Mouse (Mus musculus) lung, postnatal 0 days (tissue): ENCODE results near the gene Rph3a. TPM values are rescaled to one million over a fixed set of nuclear protein-coding genes. Genes with fewer than 3 reads are reported as not detected.
"Not testable (repeated sequence)": the region's sequence is repeated elsewhere in the genome, so short reads cannot be mapped to it uniquely, and the experiment has no call there.

Experiments used
- ATAC-seq: fragments of 200-750 bp; cut with Nextera tagmentation; 2 replicates; pipeline ENCODE4 v1.8.0; 2017; ENCODE audit warnings: moderate library complexity
- DNase-seq: peaks from one replicate; pipeline ENCODE4 v3.0.0-alpha.2; 2016; ENCODE audit warnings: low spot score
- H3K27ac ChIP-seq: fragments of 300-500 bp; sonication (generic); 2 replicates; pipeline ENCODE4 v1.5.1; 2014; ENCODE audit warnings: antibody characterized with exemption, mild to moderate bottlenecking, low read length, mixed read lengths
- H3K27me3 ChIP-seq: fragments of 300-500 bp; sonication (generic); replicated peaks from 2 replicates; pipeline ENCODE4 v1.6.1; 2014; ENCODE audit warnings: low read length, mixed read lengths; ENCODE audit not compliant: insufficient read depth
- H3K36me3 ChIP-seq: fragments of 300-500 bp; sonication (generic); 2 replicates; pipeline ENCODE4 v1.6.1; 2014; ENCODE audit warnings: low read length, mixed read lengths; ENCODE audit not compliant: insufficient read depth
- H3K4me1 ChIP-seq: fragments of 300-500 bp; sonication (generic); 2 replicates; pipeline ENCODE4 v1.6.1; 2014; ENCODE audit warnings: antibody characterized with exemption, low read depth, low read length, mixed read lengths; ENCODE audit not compliant: insufficient read depth
- H3K4me2 ChIP-seq: fragments of 300-500 bp; sonication (generic); replicated peaks from 2 replicates; pipeline ENCODE4 v1.6.1; 2014; ENCODE audit warnings: low read depth, mild to moderate bottlenecking, low read length, moderate library complexity, mixed read lengths
- H3K4me3 ChIP-seq: fragments of 300-500 bp; sonication (generic); 2 replicates; pipeline ENCODE4 v1.5.1; 2014; ENCODE audit warnings: low read depth, low read length
- H3K9ac ChIP-seq: fragments of 300-500 bp; sonication (generic); replicated peaks from 2 replicates; pipeline ENCODE4 v1.6.1; 2014; ENCODE audit warnings: low read depth, mild to moderate bottlenecking
- H3K9me3 ChIP-seq: fragments of 300-500 bp; sonication (generic); 2 replicates; pipeline ENCODE4 v1.6.1; 2016; ENCODE audit warnings: low read length, mixed read lengths
- CTCF ChIP-seq: IDR thresholded peaks from 2 replicates; pipeline ENCODE4 v1.5.1; 2016; ENCODE audit warnings: antibody characterized with exemption, mild to moderate bottlenecking
- EP300 ChIP-seq: IDR thresholded peaks from 2 replicates; pipeline ENCODE4 v1.6.1; 2016; ENCODE audit warnings: antibody characterized with exemption, mild to moderate bottlenecking, control low read depth
- WGBS: fragments of 180-500 bp; shearing (Covaris S2); extraction: QIAGEN DNeasy Blood & Tissue Kit; methylation state at CpG from one replicate; pipeline ENCODE4 v1.1.7; 2014; 5-methylcytosine and 5-hydroxymethylcytosine counted together
- polyA plus RNA-seq: library from polyadenylated mRNA; unstranded; fragments of >200 nt; fragmentation: Nextera tagmentation; extraction: Ambion mirVana; gene quantifications from 2 replicates; pipeline ENCODE4 v1.2.1, GENCODE M21; 2015

The Rph3a gene
- polyA plus RNA-seq, 1 experiment from 2014 or later, result not detected

- Histone ChIP-seq H3K4me1 (no peaks in the 10 kb centered on the region), H3K9me3 (no peaks in the 10 kb centered on the region), H3K4me3 (no peak overlapping the region), H3K27ac (no peak overlapping the region), H3K36me3 (no peaks in the 10 kb centered on the region), H3K4me2 (no peak overlapping the region), H3K27me3 (no peaks in the 10 kb centered on the region), H3K9ac (no peak overlapping the region)
- no peak for DNase-seq
- WGBS, result 48% methylated on average over 2 of the region's 2 CpGs
- no peak for ATAC-seq
- TF ChIP-seq EP300, result no peak
- no peak for TF ChIP-seq CTCF
These were observed 117.6 kb downstream of the Rph3a start for GRCm38 (mm10) chr5:120892243-120892660.

GRCm38 (mm10) chr5:120891566-120892242 is 118.2 kb downstream of the Rph3a start:
- not testable (repeated sequence) for H3K4me2 ChIP-seq, H3K4me3 ChIP-seq, ATAC-seq, H3K27ac ChIP-seq, H3K36me3 ChIP-seq, DNase-seq, H3K9ac ChIP-seq, H3K9me3 ChIP-seq, H3K4me1 ChIP-seq, H3K27me3 ChIP-seq
- WGBS, result 67% methylated on average over 2 of the region's 2 CpGs

GRCm38 (mm10) chr5:120890991-120891390 is 118.9 kb downstream of the Rph3a start:
- Histone ChIP-seq H3K9ac (no peak overlapping the region), H3K9me3 (no peaks in the 10 kb centered on the region), H3K4me2 (no peak overlapping the region), H3K27me3 (no peaks in the 10 kb centered on the region), H3K36me3 (no peaks in the 10 kb centered on the region), H3K4me3 (no peak overlapping the region), H3K27ac (no peak overlapping the region), H3K4me1 (no peaks in the 10 kb centered on the region)
- 38% methylated on average over 3 of the region's 3 CpGs for WGBS
- ATAC-seq (no peak), DNase-seq (no peak)
- no peak for TF ChIP-seq EP300

Other genes with a start within 250 kb of the Rph3a start
- 0.20 and 0.31 TPM in 2 replicates for gene Oas3, start 232.4 kb downstream of the Rph3a start, polyA plus RNA-seq
- 0.30 and 0.60 TPM in 2 replicates for gene Oas1e, start 214.6 kb downstream of the Rph3a start, polyA plus RNA-seq
- 1.5 and 1.7 TPM in 2 replicates for gene Oas1c, start 197.6 kb downstream of the Rph3a start, polyA plus RNA-seq
- gene Oas1f, start 162.7 kb downstream of the Rph3a start, polyA plus RNA-seq, result not detected in 2 replicates
- gene Oas1h, start 148.7 kb downstream of the Rph3a start, polyA plus RNA-seq, result not detected in 2 replicates
- gene Oas1g, start 122.5 kb downstream of the Rph3a start, polyA plus RNA-seq, result 0.94 and 1.1 TPM in 2 replicates
- gene Oas1a, start 102.6 kb downstream of the Rph3a start, polyA plus RNA-seq, result 3.0 and 3.1 TPM in 2 replicates
- not detected in 2 replicates for gene Oas1d, start 95.6 kb downstream of the Rph3a start, polyA plus RNA-seq
- 19.7 and 20.0 TPM in 2 replicates for gene Ptpn11, start 181.3 kb upstream of the Rph3a start, polyA plus RNA-seq
- gene Rpl6, start 194.4 kb upstream of the Rph3a start, polyA plus RNA-seq, result 373 and 397 TPM in 2 replicates
- 2.5 and 2.8 TPM in 2 replicates for gene Hectd4, start 210.1 kb upstream of the Rph3a start, polyA plus RNA-seq